Mouse (Mus musculus): Measurements from ENCODE around the gene Jup. TPM values are rescaled to one million over a fixed set of nuclear protein-coding genes. Genes with fewer than 3 reads are reported as not detected.

Gene Jup
- total RNA-seq, 2 experiments from 2014 or later, result 81.4 to 90.0 TPM

- peak; percentile 76 for DNase-seq
Measured at GRCm38 (mm10) chr11:100408076-100408834, 10.7 kb upstream of the Jup start.

DNA sequence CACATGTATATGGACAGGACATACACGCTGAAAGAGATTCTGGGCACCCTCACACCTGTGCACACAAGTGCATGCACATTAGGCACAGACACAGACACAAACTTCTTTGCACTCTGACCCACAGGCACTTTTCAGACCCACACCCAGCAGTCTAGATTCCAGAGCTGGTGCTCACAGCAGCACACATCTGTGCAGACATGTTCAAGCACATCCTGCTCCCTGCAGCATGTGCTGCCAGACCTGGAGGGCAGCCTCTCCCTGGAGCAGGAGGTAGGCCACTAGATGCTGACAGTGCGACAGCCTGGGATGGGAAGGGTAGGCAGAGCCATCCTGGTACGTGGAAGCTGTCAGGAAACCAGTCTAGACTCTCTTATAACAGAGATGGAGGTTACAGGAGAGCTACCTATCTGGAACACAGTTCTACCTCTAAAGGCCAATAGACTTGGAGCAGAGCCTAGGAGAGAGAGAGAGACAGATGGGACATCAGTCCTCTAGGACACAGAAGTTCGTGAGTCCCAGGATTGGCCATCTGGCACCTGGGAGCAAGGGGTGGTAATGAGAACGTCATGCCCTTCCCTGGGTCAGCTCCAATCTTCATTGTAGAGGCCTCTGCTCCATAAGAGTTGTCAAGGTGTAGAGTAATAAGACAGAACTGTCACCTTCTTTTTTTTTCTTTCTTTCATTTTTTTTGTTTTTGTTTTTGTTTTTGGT, 9.6 kb upstream of the Jup start:
- no peak for DNase-seq

GRCm38 (mm10) chr11:100406273-100406672, 8.7 kb upstream of the Jup start:
- no peak for DNase-seq

GRCm38 (mm10) chr11:100404456-100405074, 7.0 kb upstream of the Jup start:
- DNase-seq, result no peak

GRCm38 (mm10) chr11:100403445-100404134, 6.0 kb upstream of the Jup start:
- DNase-seq, result no peak

DNA sequence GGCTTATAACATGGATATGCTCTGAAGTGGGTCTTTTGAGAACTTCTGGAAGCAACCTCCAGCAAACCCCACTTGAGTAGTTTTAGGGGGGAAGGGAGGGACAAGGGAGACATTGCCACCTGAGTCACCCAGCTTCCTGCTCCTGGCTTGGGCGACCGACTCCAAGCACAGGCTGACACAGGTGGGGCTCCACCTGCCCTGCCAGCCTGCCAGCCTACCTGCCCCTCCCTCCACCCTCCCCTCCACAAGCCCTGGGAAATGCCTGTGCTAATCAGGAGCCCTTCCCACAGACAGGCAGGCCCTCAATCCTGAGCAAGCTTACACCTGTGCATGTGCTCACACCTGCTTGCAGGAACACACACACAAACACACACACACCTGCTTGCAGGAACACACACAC, 5.1 kb upstream of the Jup start:
- no peak for DNase-seq

DNA sequence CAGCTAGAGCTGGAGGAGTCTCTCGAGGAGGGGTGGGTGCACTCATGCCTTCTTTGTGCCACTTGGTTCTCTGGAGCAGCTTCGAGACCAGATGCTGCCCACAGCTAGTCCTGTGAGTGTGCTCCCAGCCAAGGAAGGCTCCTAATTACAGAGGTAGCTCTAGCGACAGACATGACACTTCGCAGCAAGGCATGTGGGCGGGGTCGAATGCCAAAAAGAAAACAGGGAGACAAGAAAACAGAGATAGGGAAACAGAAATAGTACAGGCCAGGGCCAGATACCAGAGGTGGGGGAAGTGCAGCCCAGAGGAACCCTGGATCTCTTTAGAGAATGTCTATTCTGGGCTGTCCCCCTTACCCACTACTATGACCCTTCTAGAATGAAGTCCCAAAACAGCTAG, 4.7 kb upstream of the Jup start:
- no peak for DNase-seq

DNA sequence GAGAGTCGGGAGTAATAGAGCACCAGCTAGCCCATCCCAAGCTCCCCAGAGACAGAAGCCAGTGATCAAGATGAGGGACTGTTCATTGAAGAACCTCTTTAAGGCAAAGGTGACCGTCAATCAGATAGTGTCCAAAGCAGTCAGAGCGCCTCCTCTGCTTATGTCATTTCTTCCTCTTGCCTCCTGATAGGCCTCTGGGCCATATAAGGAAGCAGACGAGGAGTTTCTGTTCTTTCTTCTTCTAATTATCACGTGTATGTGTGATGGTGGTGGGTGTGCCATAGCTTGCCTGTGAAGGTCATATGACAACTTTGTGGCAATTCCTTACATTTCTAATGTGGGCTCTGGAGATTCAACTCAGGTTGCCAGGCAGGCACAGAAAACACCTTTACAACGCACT, 3.3 kb upstream of the Jup start:
- no peak for DNase-seq

- DNase-seq, result no peak
Measured at GRCm38 (mm10) chr11:100399727-100400538, 2.4 kb upstream of the Jup start.

DNA sequence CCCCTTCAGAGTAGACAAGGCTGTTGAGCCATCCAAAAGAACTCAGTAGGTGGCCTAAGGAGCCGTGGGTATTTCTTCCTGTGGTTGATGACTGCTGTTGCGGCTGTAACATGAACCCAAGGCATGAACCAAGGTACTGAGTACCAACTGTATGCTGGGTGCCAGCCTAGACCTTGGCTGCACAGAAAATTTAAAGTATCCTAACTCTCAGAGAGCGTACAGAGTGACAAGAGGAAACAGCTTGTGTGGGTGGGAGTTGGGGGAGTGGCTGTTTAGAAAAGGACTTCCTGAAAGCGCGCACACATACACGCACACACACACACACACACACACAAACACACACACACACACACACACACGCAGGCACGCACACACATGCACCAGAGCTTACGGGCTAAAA, 1.8 kb upstream of the Jup start:
- DNase-seq, result no peak

DNA sequence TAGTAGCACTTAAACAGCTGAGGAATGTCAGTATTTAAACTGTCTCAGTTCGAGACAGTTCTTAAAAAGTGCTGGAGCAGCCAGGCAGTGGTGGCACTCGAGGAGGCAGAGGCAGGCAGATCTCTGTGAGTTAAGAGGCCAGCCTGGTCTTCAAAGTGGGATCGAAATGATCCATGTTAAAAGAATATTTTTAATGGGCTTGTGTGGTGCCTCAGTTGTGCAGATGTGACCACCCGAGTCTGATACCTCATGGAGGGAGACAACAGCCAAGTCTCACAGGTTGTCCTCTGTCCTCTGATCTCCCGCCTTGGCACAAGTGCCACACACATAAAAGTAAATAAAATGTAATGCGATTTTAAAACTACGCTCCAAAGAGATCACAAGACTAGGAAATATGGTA, 954 bp upstream of the Jup start:
- no peak for DNase-seq

- DNase-seq, result no peak
Measured at GRCm38 (mm10) chr11:100396886-100397599, 520 bp downstream of the Jup start.

DNA sequence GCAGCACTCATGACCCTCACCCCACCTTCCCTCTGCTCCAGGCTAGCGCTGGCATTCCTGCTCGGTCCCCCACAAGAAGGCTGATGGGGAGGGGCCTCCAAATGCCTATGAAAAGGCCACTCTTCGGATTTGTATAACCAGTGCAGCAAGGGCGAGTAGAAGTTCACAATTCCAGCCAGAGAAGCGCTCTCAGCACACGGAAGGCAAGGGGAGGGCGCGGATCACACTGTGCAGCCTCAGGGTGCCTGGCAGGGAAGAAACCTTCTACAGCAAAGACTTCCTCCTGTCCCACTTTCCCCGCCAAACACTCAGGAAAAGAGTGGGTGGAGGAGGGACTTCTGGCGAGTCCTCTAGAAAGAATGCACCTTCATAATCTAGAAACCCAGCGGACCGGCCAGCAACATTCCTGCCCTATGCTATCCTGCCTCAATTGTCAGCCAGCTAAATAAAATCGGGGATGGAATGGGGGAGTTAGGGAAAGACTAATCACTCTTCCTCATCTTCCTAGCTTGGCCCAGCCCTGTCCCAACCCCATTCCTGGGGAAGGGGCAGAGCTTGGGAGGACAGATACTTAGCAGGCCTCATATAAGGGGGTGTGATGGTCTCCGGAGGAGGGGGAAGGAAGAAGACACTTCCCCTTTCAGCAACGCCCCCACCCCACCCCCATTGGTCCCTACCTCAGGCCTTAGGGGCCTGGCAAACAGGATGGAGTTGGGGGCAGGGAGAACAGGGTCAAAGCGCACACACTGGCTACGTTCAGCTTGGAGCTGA, 1.5 kb downstream of the Jup start:
- no peak for DNase-seq

DNA sequence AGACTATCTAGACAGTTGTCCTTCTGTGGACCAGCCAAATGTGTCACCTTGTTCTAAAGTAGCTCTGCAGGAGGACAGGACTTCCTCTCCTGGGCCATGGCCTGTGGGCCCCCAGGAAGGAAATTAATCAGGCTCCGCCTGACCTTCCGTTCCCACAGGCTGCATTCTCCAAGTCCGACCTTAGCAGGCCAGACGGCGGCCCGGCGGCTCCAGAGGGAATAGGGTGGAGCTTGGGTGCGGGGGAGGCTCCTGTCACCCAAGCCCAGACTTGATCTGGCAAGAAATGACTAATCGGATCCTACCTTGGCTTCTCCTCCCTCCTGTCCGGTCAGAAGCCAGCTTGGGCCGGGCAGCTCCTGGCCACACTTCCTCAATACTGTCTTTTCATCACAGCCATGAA, 2.4 kb downstream of the Jup start:
- DNase-seq, result peak; percentile 66

DNA sequence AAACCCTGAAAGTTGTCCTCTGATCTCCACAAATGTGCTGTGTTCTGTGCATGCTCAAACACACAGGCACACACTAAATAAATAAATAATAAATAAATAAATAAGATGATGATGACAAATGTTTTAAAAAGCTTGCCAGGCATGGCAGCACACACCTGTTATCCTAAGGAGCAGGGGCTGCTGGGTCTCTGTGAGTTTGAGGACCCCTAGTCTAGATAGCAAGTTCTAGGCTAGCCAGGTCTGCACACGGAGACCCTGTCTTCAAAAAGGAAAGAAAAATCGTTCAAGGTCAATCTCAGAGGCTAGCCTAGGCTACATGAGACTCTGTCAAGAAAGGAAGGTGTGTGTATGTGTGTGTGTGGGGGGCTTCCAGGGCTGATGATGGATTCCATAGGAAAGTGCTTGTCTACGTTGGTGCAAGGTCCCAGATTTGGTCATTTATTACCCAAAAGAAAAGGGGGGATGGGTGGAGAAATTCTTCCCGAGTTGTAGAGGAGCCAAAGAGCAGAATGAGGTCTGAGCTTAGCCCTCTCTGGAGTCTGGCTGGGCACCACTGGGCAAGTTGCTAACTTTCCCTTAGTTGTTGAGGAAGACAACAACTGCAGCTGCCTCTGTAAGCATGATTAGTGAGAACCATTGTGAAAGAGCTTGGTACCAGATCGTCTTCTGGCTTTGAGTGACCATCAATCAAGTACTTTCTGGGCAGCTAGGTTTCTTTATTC, 3.0 kb downstream of the Jup start:
- no peak for DNase-seq

DNA sequence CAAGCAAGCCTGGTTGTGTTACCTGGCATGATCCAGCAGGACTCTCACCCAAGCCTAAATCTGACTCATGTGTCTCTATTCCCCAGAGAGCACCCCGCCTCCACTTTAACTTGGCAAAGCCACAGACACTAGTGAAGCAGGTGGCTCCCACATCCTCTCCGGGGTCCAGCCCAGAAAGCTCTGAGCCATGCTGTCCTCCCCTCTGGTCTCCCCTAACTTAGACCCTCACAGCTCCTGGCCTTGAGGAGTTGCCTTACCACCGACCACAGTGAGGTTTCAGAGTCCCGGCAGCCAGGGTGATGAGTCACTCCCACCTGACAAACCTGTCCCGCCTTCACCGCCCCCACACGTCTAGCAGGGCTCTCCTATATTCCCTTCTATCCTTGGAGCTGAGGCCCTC, 3.8 kb downstream of the Jup start:
- no peak for DNase-seq

GRCm38 (mm10) chr11:100392958-100393357, 4.6 kb downstream of the Jup start:
- DNase-seq, result no peak

DNA sequence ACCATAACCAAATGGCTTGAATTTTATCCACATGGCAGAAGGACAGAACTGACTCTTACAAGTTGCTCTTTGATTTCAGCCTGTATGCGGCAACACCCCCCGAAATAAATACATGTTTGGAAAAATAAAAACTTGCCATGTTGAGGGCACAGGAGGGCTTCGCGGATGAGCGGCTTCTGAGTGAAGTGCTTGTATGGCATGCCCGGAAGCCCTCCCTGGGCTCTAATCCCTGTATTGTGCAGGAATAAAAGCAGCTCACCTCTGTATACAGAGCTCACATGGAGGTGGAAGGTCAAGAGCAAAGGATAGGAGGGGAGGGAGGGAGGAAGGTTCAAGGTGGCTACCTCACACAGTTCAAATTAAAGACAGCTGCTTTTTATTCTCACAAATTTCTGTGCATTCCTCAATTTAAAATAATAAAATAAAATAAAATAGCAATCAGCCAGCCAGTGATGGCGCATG, 5.6 kb downstream of the Jup start:
- DNase-seq, result no peak

GRCm38 (mm10) chr11:100391081-100391883, 6.3 kb downstream of the Jup start:
- DNase-seq, result peak; percentile 67

Data from gastrocnemius, postnatal 10 days (tissue).